Mouse (Mus musculus): ENCODE data around the gene Kctd8.

GRCm38 (mm10) chr5:69312611-69313010 lies 28.9 kb downstream of the Kctd8 start:
- TF ChIP-seq CTCF (IDR thresholded peaks at IDR 0.05; ENCODE audit: low read depth) (no peak), EP300 (IDR thresholded peaks at IDR 0.05; ENCODE audit: low read depth) (no peak)
